Mouse (Mus musculus) bone marrow, adult 2 months (tissue): ENCODE results near the gene Fbxo47.

Source experiments
- CTCF ChIP-seq: fragments of 200-500 bp; IDR thresholded peaks from 2 replicates; pipeline ENCODE4 v1.5.1; 2011; ENCODE audit warnings: low read length, control low read depth; ENCODE audit not compliant: control insufficient read depth, insufficient read depth
- POLR2A ChIP-seq: fragments of 200-500 bp; IDR thresholded peaks from 2 replicates; pipeline ENCODE4 v1.6.1; 2011; ENCODE audit warnings: low read depth, mild to moderate bottlenecking, control low read depth, low read length, borderline replicate concordance; ENCODE audit not compliant: control insufficient read depth

DNA sequence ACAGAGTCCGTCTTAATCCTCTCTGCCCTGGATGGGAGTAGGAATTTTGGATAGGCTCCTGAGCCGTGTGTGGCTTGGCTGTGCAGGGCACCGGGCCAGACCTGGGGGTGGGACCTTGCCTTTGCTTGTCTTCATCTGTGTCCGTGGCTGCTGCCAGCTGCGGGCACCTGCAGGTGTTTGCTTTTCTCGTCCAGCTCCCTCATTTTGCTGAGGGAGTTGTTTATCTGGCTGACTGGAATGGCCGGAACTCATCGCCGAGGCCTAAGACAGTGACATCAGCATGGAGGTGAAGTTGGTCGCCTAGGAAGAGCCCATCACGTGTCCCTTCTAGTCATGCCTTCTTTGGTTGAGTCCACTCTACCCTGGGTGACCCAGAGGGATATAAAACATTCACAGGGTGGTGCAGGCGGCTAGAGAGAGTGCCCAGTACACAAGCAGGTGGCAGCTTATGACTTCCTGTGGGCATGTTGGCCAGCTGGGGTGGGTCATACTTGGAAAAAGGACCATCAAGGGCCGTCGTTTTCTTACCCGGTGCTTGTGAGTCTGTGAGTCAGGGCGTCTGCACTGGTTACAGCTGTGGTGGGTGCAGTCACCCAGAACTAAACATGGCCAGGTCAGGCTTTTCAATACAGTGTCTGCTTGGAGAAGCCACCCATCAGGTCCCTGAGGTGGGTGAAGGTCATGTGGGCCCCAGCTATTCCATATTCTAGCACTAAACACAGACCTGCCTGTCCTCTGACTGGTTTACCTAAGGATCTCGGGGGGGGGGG, 70.0 kb downstream of the Fbxo47 start:
- TF ChIP-seq CTCF (no peak), POLR2A (no peak)
